In genomic region chr19:25450869-25451629, GRCm38 (mm10) we compare ENCODE assay signal across 9 mouse cellular contexts. TPM values are rescaled to one million over a fixed set of nuclear protein-coding genes. Genes with fewer than 3 reads are reported as not detected.
DNase-seq lines count a peak whose midpoint lies in the region; ATAC-seq and TF ChIP-seq lines count a peak whose summit lies in the region.
"Had no signal": no experiment of that assay in that cellular context is flagged by ENCODE, and none has a peak within 500 bp of the region (broad histone marks: within the 10 kb centered on the region; RNA-seq: fewer than 3 reads in every experiment).

No protein-coding gene starts in this region.

- H3K4me2 ChIP-seq in forebrain, embryonic 11.5 days (ENCODE audit: low read depth, low read length, severe bottlenecking) = no peak overlapping the region
- no peak overlapping the region for H3K4me2 ChIP-seq in forebrain, embryonic 13.5 days
- no peak overlapping the region for H3K4me2 ChIP-seq in lung, embryonic 14.5 days
- H3K4me2 ChIP-seq: midbrain, embryonic 12.5 days had no signal

- peak; percentile 89 for TF ChIP-seq CTCF in lung, embryonic 14.5 days (IDR thresholded peaks at IDR 0.05; ENCODE audit: low read depth)

- WGBS in forebrain, embryonic 11.5 days = 48% methylated on average over 11 of the region's 11 CpGs
- 49% methylated on average over 11 of the region's 11 CpGs for WGBS in forebrain, embryonic 13.5 days
- WGBS in lung, embryonic 14.5 days = 42% methylated on average over 11 of the region's 11 CpGs

- H3K9me3 ChIP-seq in forebrain, embryonic 11.5 days (ENCODE audit: control insufficient read depth, low read length) = no peaks in the 10 kb centered on the region
- no peaks in the 10 kb centered on the region for H3K9me3 ChIP-seq in forebrain, embryonic 13.5 days (replicated peaks)
- no peaks in the 10 kb centered on the region for H3K9me3 ChIP-seq in lung, embryonic 14.5 days (ENCODE audit: low read depth, low read length)
- H3K9me3 ChIP-seq: midbrain, embryonic 12.5 days had no signal

- H3K4me3 ChIP-seq in forebrain, embryonic 11.5 days (ENCODE audit: low read depth, low read length) = no peak overlapping the region
- H3K4me3 ChIP-seq in forebrain, embryonic 13.5 days = no peak overlapping the region
- H3K4me3 ChIP-seq in lung, embryonic 14.5 days (ENCODE audit: low read depth, low read length) = no peak overlapping the region
- H3K4me3 ChIP-seq: midbrain, embryonic 12.5 days had no signal

- no peaks in the 10 kb centered on the region for H3K4me1 ChIP-seq in forebrain, embryonic 11.5 days (replicated peaks; ENCODE audit: control insufficient read depth, insufficient read depth, low read length)
- no peaks in the 10 kb centered on the region for H3K4me1 ChIP-seq in forebrain, embryonic 13.5 days
- H3K4me1 ChIP-seq in lung, embryonic 14.5 days (ENCODE audit: insufficient read depth) = no peaks in the 10 kb centered on the region
- H3K4me1 ChIP-seq: midbrain, embryonic 12.5 days had no signal

- peak; percentile 78 for DNase-seq in forebrain, embryonic 11.5 days (ENCODE audit: low spot score)
- peak; percentile 50 to 82 for DNase-seq in spleen, postnatal 4 days (ENCODE audit: low spot score in 2 of 2)
- DNase-seq in spleen, adult 12 weeks (ENCODE audit: low spot score) = no peak
- DNase-seq in embryo, embryonic 10.5 days (ENCODE audit: low spot score) = peak; percentile 83
- peak; percentile 62 to 68 for DNase-seq in kidney, adult 8-10 months
- DNase-seq in lung, embryonic 14.5 days = peak; percentile 91
- DNase-seq in testis, postnatal 10 days (ENCODE audit: low spot score) = peak; percentile 88

- H3K36me3 ChIP-seq in forebrain, embryonic 11.5 days (ENCODE audit: control insufficient read depth, insufficient read depth, low read length) = no peaks in the 10 kb centered on the region
- H3K36me3 ChIP-seq in forebrain, embryonic 13.5 days (ENCODE audit: poor library complexity, severe bottlenecking) = no peaks in the 10 kb centered on the region
- H3K36me3 ChIP-seq in lung, embryonic 14.5 days (ENCODE audit: insufficient read depth) = no peaks in the 10 kb centered on the region
- H3K36me3 ChIP-seq: midbrain, embryonic 12.5 days had no signal

- no peaks in the 10 kb centered on the region for H3K27me3 ChIP-seq in forebrain, embryonic 11.5 days (ENCODE audit: control insufficient read depth, insufficient read depth, low read length)
- no peaks in the 10 kb centered on the region for H3K27me3 ChIP-seq in forebrain, embryonic 13.5 days
- H3K27me3 ChIP-seq in lung, embryonic 14.5 days (ENCODE audit: insufficient read depth, low read length) = no peaks in the 10 kb centered on the region; the same call in 1 of the 2 replicates

- ATAC-seq in forebrain, embryonic 11.5 days (replicated peaks; ENCODE audit: low FRiP score) = peak; percentile 51; the same call in 1 of the 2 replicates
- no peak for ATAC-seq in forebrain, embryonic 13.5 days
- peak; percentile 74; the same call in 1 of the 2 replicates for ATAC-seq in lung, embryonic 14.5 days (ENCODE audit: insufficient read depth)

- no peak overlapping the region for H3K9ac ChIP-seq in forebrain, embryonic 11.5 days (ENCODE audit: low read length)
- H3K9ac ChIP-seq in forebrain, embryonic 13.5 days = no peak overlapping the region
- H3K9ac ChIP-seq in lung, embryonic 14.5 days = no peak overlapping the region
- H3K9ac ChIP-seq: midbrain, embryonic 12.5 days had no signal

- no peak overlapping the region for H3K27ac ChIP-seq in forebrain, embryonic 11.5 days (ENCODE audit: low read depth, low read length)
- H3K27ac ChIP-seq in forebrain, embryonic 13.5 days = no peak overlapping the region
- H3K27ac ChIP-seq in lung, embryonic 14.5 days (ENCODE audit: low read depth) = no peak overlapping the region
- H3K27ac ChIP-seq: midbrain, embryonic 12.5 days had no signal

RNA-seq across cellular contexts. Expression of gene Dmrt1, which starts 54.4 kb away (rescaled TPM):
- polyA plus RNA-seq in forebrain, embryonic 11.5 days (2014; fragmentation: Nextera tagmentation; extraction: Ambion mirVana) = 0.95 and 1.0 TPM in 2 replicates
- polyA plus RNA-seq in forebrain, embryonic 13.5 days (2015; fragmentation: Nextera tagmentation; extraction: Ambion mirVana) = 0.50 and 0.61 TPM in 2 replicates
- polyA plus RNA-seq in lung, embryonic 14.5 days (2014; fragmentation: Nextera tagmentation; extraction: Ambion mirVana) = not detected in 2 replicates
